Mouse (Mus musculus): ENCODE data around the gene Zbtb1.

GRCm38 (mm10) chr12:76404836-76405182 lies 34.7 kb downstream of the Zbtb1 start:
- no peak for TF ChIP-seq POLR2A (IDR thresholded peaks at IDR 0.05; ENCODE audit: low read depth, low read length)
- TF ChIP-seq CTCF (conservative IDR thresholded peaks at IDR 0.05; ENCODE audit: insufficient read depth, insufficient read length, low read depth, low read length), result no peak

All from kidney, adult 2 months (tissue).